Mouse (Mus musculus) neutrophil, adult 5-6 weeks (primary cell): ENCODE measurements around the gene Sat2. TPM values are rescaled to one million over a fixed set of nuclear protein-coding genes. Genes with fewer than 3 reads are reported as not detected.
A peak's percentile ranks its signal among the peaks of the same experiment; 100 is the strongest.
"Not testable (repeated sequence)": the region's sequence is repeated elsewhere in the genome, so short reads cannot be mapped to it uniquely, and the experiment has no call there.

Experiments used
- ATAC-seq: fragments of 151-379, 151-347 bp; 2 replicates; pipeline ENCODE4 v1.8.0; 2017; ENCODE audit warnings: mild to moderate bottlenecking, moderate TSS enrichment; ENCODE audit not compliant: insufficient number of reproducible peaks, poor library complexity, low FRiP score, severe bottlenecking; ENCODE audit errors: extremely low read depth
- total RNA-seq: library from RNA; stranded (forward); fragments of 200-1000 nt; gene quantifications from 2 replicates; pipeline ENCODE4 v1.2.3, GENCODE M21; 2017

The Sat2 gene
- total RNA-seq, 1 experiment from 2014 or later: not detected

DNA sequence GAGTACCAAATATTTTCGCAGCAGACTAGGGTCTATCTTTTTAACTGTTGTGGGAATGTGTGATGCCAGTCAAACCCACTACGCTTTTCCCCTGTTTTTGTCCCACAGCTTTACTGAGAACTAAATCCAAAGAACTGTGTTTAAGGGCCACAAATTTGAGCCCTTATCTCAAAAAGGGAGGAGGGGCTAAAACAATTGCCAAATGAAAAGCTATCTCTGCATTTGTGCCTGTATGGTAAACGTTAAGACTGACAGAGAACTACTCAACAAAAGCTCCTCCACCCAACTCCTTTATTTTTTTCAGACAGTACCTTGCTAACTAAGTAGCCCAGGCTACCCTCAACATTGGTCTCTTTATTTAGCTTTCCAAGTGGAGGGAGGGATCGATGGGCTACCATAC, 29.0 kb upstream of the Sat2 start:
- ATAC-seq: no peak

DNA sequence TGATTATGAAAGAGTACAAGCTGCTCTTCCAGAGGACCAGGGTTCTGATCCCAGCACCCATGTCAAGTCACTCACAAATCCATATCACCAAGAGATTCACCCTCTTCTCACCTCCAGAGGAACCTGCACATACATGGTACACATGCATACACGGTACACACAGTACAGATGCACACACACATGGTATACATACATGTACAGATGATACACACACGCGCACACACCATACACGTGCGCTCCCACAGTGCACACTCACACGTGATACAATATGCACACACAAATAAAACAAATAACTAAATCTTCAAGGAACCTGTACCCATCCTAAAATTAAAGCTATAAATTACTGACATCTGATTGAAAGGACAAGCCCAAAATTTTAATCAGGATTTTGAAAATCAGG, 27.0 kb upstream of the Sat2 start:
- no peak for ATAC-seq

DNA sequence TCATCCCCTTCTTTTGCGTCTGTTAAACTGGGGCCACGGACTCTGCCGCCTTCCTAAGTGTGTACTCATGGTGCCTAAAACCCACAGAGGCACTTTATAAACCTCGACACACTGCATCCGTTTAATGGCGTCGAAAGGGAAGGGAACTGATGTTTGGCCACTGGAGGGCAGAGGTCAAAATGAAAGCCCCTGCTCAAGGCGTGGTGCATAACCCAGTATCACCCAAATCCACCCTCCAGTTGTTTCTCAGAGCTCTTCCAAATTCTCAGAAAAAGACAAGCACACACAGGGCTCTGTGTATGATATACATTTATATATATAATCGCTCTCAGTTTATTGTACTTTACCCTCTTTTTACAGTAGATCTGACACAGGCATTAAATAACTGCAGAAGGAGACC, 22.4 kb upstream of the Sat2 start:
- ATAC-seq: no peak

DNA sequence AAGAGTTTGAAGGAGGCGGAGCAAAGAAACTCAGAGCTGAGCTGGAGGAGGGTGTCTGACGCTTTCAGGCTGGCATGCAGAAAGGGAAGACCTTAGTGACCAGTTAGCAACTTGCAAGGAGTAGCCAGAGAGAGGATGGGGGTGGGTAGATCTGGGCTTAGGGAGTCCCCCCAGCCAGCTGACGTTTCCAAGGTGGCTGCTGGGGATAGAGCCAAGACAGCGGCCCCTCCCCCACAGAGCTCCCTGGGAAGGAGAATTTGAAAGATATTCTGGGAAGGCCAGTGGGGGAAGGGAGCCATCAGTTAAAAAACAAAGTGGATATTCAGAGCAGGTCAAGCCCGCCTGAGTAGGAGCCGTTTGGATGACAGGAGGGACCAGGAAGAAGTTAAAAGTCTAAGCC, 21.7 kb upstream of the Sat2 start:
- no peak for ATAC-seq

DNA sequence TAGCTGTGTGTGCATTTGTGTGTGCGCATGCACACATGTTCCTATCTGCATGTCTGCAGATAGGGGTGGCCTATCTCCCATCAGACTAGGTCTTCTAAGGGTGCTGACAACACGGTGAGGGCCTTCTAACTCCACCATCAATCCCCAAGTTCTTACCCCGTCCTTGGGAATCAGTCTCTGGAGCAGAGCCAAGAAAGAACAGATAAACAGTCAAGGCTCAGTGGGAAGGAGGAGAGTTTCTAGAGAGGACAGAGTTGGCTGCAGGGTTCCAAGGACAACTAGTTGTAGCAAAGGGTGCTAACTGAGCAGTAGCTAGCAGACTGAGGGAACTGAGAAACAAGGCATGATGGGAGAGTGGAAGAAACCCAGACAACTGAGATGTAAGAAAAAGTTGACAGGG, 20.1 kb upstream of the Sat2 start:
- no peak for ATAC-seq

DNA sequence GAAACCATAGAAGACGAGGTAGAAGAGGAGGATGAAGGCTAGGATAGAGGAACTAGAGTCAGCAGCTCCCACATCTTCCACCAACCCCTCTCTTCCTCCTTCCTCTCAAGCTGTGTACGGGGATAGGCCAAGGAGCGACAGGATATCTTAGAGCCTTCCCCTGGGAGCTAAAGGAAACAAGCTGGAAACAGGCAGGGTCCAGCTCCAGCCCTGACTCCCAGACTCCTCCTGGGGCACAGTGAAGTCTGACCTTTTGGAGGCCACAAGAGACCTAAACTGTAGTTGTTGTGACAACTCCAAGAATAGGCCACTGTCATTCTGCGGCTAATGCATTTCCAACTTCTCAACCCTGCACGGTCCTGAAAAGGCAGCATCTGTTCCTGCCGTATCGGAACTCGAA, 18.3 kb upstream of the Sat2 start:
- no peak for ATAC-seq

DNA sequence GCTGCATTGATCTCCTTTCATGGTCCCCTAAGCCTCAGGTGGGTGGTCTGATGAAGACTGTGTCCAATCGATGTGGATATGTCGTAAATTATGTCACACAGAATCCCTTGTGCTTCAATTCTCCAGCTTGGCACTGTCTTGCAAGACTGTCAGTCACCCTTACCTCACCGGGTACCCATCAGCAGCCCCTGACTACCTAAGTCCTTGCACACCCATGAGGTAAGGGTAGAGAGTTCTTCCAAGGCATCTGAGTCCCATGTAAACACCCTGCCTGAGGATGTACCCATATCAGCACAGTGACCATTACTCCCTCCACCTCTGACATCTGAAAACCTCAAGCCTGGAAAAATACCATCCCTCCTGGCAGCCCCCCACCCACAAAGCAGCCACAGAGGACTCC, 17.5 kb upstream of the Sat2 start:
- ATAC-seq: no peak

DNA sequence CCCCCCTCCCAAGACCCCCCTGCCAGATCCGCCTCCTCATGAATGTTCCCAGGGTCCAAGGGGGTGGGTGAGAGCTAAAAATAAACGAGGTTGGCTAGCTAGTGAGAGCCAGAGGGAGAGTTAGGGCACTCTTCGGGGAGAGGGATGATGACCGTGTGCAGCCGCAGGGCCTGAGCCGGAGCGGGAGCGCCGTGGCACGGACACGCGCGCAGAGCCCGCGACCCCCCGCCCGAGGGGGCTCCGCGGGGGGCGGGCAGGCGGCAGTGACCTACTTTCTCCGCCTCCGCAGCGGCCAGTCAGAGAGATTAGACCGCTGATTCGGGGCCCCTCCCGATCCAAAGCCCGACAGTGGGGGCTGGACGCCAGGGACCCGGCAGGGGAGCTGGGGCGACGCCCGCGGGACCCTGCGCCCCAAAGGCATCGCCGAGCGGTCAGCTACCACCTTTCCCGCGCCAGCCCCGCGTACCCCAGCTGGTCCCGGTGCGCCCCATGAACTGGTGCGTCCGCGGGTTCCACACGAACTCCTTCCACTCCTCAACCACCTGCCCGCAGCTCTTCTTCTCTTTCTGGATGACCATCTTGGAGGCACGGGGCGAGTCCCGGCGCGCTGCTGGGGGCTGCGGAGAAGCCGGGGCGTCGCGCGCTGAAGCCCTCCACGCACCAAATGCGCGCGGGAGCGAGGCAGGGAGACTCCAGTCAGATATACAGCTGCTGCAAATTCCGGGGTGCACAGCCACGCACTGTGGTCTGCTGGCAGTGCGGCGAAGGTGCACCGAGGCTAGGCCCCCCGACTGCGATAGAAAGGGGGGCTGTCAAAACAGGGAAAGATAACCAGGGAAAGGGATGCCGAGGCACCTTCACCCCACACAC, 16.8 kb upstream of the Sat2 start:
- no peak for ATAC-seq

DNA sequence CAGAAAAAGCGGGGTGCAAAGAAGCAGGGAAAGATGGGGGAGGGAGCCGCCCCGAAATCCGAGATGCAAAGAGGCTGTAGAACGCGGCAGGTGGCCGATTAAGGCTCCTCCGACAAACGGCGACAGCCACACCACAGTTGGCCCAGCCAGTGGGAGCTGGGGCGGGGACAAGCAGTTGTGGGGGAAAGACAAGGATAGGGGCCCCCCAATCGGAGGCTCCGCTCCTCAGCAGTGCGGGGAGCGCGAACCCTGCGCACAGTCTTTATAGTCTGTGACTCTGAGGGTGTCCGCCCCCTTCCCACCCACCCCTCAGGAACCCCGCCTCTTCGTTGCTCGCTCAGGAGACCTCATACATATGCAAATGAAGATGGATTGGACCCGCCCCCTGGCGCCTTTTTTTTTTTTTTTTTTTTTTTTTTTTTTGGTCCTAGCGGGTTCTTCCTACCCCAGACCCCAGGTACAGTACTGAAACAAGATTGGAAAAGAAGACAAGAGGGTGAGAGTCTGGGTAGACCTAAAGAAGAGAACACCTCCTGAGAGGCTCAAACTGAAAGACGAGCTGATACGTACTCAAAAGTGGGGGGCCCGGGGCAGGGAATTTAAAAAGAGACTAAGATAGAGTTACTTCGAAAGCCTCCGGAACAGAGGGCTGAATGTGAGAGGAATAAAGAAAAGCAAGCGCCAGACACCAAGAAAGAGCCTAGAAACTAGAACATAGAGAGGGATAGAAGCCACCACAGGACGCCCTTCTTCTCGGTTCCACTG, 15.9 kb upstream of the Sat2 start, which contains the start of gene Atp1b2:
TSS of gene Atp1b2 (minus strand) at position 217 of the 765 bp plus-strand sequence.
- ATAC-seq: peak; percentile 30; the same call in 1 of the 2 replicates

DNA sequence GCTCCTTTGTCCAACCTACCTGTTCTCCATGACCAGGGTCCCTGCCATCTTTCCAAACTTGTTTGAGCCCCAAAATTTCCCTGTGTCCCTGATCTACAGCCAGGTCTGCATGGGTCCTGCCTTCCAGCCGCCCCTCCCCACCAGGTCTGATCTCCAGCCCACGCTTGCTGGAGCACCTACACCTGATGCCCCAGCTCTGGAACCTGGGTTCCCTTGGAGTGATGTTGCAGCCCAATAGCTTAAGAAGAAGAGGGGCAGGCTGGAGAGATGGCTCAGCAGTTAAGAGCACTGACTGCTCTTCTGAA, 15.4 kb upstream of the Sat2 start:
- no peak for ATAC-seq

DNA sequence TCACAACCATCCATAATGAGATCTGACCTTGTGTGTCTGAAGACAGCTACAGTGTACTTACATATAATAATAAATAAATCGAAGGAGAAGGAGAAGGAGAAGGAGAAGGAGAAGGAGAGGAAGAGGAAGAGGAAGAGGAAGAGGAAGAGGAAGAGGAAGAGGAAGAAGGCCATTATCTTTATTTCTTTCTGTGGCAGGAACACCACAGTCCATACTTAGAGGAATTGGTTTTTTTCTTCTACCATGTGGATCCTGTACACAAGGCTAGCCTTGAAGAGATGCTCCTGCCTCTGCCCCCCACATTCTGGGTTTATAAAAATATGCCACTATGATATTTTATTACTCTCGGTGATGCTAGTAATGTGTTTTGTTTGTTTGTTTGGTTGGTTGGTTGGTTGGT, 15.0 kb upstream of the Sat2 start:
- ATAC-seq: no peak

DNA sequence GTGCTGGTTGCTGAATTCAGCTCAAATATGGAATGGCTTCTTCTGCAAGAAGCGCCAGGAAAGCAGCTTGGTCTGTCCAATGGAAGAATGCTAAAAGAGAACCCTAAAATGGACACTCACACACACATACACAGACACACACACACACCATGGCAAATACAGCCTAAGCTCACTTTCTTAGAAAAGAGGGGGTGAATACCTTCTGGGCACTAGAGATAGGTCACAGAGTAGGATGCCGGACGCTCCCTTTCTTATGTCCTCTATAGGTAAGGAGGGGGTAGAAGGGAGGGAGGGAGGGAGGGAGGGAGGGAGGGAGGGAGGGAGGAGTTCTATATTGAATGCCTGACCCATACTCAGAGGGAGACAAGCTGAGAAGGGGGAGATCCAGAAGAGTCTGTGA, 13.3 kb upstream of the Sat2 start:
- no peak for ATAC-seq

DNA sequence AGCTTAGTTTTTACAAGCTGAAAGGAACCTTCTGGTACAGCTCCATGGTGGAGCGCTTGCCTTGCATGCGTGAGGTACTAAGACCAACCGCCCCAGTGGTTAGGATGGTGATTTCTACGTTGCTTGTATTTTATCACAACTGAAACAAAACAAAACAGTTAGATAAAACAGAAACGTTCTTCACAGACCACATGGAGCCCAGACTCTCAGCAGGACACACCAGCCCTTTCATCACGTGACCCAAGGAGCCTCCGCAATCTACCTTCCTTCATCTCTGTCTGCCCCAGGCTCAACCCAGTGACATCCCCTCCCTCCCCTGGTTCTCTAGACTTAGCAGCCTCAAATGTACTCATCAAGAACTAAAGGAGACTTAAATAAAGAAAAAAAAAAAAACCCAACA, 12.4 kb upstream of the Sat2 start:
- no peak for ATAC-seq

DNA sequence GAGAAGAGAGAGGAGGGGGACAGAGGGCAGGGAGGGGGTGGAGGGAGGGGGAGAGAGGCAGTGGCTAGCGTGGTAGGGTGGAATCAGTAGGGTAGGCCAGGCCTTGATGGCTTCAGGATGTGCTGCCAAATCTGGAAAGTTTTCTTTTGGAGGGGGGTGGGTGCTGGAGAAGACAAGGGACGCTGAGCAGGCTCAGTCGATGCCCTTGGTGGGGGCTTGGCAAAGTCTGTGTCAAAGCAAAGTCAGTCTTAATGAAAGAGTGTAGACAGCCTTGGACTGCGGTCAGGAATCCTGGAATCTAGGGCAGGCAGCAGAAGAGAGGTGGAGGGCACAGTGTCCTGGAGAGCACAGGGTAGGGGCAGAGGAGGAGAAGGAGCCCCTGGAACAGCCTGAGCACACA, 10.9 kb upstream of the Sat2 start:
- ATAC-seq: no peak

DNA sequence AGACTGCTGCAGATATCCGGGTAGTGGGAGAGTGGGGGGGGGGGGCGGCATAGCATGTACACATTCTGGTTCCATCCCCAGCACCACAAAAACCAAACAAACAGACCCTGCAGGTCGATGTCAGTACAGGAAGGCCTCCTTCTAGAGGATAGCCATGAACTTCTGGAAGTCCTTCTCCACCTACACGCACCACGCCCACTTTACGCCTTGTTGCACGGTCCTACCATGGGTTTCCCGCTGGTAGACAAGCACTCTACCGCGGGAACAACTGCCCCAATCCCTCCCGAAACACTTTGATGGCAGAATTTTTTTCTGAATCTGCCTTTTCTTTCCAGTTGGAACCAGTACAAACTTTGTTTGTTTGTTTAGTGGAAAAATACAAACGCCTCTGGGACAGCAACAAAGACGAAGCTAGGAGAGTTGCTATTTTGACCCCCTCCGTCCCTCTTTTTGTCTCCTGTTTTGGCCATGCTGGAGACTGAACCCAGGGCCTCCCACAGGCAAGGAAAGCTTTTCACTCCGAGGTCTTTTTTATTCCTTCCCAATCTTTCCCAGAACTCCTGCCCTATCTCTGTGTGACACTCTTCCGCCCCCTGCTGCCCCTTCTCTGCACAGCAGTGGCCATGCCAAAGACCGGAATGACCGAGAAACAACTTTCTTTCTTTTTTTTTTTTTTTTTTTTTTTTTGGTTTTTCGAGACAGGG, 8.1 kb upstream of the Sat2 start:
- ATAC-seq: no peak

DNA sequence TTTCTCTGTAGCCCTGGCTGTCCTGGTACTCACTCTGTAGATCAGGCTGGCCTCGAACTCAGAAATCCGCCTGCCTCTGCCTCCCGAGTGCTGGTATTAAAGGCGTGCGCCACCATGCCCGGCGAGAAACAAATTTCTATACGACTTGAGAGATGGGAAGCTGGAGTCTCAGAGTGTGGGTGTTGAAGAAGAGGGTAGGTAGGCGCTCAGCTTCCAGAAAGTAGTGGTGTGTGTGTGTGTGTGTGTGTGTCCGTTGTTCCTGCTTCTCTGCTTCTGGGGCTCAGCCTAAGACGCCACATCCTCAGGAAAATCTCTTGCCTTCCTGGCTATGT, 7.6 kb upstream of the Sat2 start:
- ATAC-seq: not testable (repeated sequence)

DNA sequence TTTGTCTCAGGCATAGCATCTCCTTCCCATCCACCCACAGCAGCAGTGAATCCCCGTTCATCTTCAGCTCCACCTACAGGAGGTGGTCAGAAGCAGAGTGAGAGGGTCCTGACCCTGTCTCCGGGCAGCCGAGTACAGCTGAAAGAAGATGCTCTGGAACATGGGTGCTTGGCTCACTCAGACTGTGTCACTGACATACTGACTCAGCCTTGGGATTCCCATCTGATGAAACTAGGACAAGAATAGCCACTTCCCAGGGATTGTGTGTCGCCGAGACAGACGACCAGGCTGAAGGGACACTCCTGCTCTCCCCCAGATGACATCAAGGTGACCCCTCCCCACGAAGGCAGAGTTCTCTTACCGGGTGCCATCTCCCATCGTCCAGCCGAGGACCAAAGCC, 5.0 kb upstream of the Sat2 start:
- no peak for ATAC-seq

DNA sequence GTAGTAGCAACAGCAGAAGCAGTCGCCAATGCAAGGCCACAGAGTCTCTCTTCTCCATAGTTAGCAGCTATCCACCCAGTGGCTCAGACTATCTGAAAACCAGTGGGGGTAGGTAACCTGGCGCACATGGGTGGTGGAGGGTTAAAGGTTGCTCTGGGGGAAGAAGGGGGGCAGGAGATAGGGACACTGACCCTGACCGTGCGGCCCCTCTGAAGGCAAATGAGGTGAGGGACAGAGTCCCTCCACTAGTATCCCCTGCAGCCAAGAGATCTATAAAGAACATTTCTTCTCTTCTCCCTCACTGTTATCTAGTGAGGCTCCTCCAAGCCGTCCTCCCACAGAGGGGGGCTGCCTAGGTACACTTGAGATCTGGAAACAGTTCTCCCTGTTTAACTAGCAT, 4.0 kb upstream of the Sat2 start, which contains the start of gene Shbg:
TSS of gene Shbg (minus strand) at position 101 of the 400 bp plus-strand sequence.
- ATAC-seq: no peak

DNA sequence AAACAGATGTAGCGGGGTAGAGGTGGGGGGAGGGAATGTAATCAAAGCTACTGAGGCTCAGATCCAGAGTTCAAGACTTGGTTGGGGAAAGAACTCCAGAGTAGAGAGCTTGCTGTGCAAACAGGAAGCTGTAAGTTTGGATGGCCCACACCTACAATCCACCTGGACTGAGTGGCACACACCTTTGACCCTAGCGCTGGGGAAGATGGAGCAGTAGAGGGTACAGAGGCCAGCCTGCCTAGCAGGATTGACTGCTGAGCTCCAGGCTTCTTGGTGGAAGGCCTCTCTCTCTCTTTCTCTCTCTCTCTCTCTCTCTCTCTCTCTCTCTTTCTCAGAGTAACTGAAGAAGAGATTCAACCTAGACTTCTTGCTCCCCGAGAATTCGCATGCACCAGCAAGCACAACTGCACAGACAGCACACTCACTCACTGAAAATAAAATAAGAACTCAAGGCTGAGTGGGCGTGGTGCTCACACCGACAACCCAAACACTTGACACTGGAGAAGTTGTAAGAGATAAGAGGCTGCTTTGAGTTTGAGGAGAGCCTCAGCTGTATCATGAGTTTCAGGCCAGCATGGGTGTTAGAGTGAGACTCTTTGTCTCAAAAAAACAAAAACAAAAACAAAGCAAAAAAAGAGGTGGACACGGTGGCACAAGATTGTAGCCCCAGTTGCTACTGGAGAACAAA, 1.3 kb upstream of the Sat2 start:
- ATAC-seq: no peak
